Mouse (Mus musculus) CH12.LX (cell line): ENCODE results near the gene 4930524B15Rik. TPM values are rescaled to one million over a fixed set of nuclear protein-coding genes. Genes with fewer than 3 reads are reported as not detected.

Experiments used
- DNase-seq: peaks from one replicate; pipeline ENCODE4 v3.0.0-alpha.2; 2013; ENCODE audit errors: extremely low read depth
- H3K27ac ChIP-seq: 2 replicates; pipeline ENCODE4 v1.5.1; 2012; ENCODE audit warnings: low read depth, mild to moderate bottlenecking, control low read depth, moderate library complexity; ENCODE audit not compliant: insufficient read depth
- H3K27me3 ChIP-seq: replicated peaks from 2 replicates; pipeline ENCODE3; 2012; ENCODE audit warnings: inconsistent platforms
- H3K36me3 ChIP-seq, 2 experiments: replicated peaks in 1 of 2; 2 replicates each; pipeline versions ENCODE3 to v1.6.1; 2012; ENCODE audit warnings: inconsistent platforms in 1 of 2, low read length in 1 of 2, mild to moderate bottlenecking in 1 of 2, mixed read lengths in 1 of 2, moderate library complexity in 1 of 2; ENCODE audit not compliant: control insufficient read depth in 1 of 2, insufficient read depth in 1 of 2
- H3K4me1 ChIP-seq, 2 experiments: 2 replicates each; pipeline ENCODE4 v1.6.1; 2012; ENCODE audit warnings: inconsistent platforms in 1 of 2, moderate library complexity in 1 of 2; ENCODE audit not compliant: insufficient read depth in 2 of 2, control insufficient read depth in 1 of 2
- H3K4me2 ChIP-seq: 2 replicates; pipeline ENCODE4 v1.6.1; 2012; ENCODE audit warnings: low read depth, mild to moderate bottlenecking, control low read depth; ENCODE audit not compliant: poor library complexity, insufficient read depth, severe bottlenecking
- H3K4me3 ChIP-seq, 3 experiments: fragments of 150-350 bp in 1 of 3; sonication (generic) in 1 of 3; replicated peaks in 1 of 3; 2 replicates each; pipeline versions ENCODE3 to v1.5.1; 2011 to 2012; ENCODE audit warnings: low read depth in 2 of 3, low read length in 2 of 3, mild to moderate bottlenecking in 2 of 3, moderate library complexity in 2 of 3, control low read depth in 1 of 3, improper control_type of control experiment in 1 of 3, inconsistent platforms in 1 of 3, mixed read lengths in 1 of 3; ENCODE audit not compliant: poor library complexity in 1 of 3
- H3K79me2 ChIP-seq: replicated peaks from 2 replicates; pipeline ENCODE4 v1.6.1; 2012; ENCODE audit warnings: mild to moderate bottlenecking, moderate library complexity; ENCODE audit not compliant: control insufficient read depth, poor library complexity, insufficient read depth, severe bottlenecking; ENCODE audit errors: extremely low read depth
- H3K9ac ChIP-seq: 2 replicates; pipeline ENCODE4 v1.6.1; 2012; ENCODE audit warnings: low read depth, mild to moderate bottlenecking, control low read depth, moderate library complexity; ENCODE audit not compliant: insufficient read depth
- H3K9me3 ChIP-seq: replicated peaks from 2 replicates; pipeline ENCODE3; 2012; ENCODE audit warnings: low read length, inconsistent platforms, mixed read lengths
- BHLHE40 ChIP-seq: IDR thresholded peaks from 2 replicates; pipeline ENCODE4 v1.6.1; 2011; ENCODE audit warnings: mild to moderate bottlenecking, low read depth, low read length, improper control_type of control experiment
- CHD1 ChIP-seq: IDR thresholded peaks from 2 replicates; pipeline ENCODE4 v1.6.1; 2012; ENCODE audit warnings: low read depth, low read length, improper control_type of control experiment, inconsistent platforms
- CHD2 ChIP-seq: IDR thresholded peaks from 2 replicates; pipeline ENCODE4 v1.6.1; 2011; ENCODE audit warnings: low read length, improper control_type of control experiment
- CTCF ChIP-seq, 2 experiments: IDR thresholded peaks in 1 of 2; conservative IDR thresholded peaks in 1 of 2; 2 replicates each; pipeline ENCODE4 v1.5.1; 2011 to 2012; ENCODE audit warnings: low read depth in 2 of 2, low read length in 2 of 2, improper control_type of control experiment in 1 of 2, inconsistent platforms in 1 of 2, mild to moderate bottlenecking in 1 of 2, moderate library complexity in 1 of 2
- E2F4 ChIP-seq: IDR thresholded peaks from 2 replicates; pipeline ENCODE4 v1.6.1; 2011; ENCODE audit warnings: low read depth, low read length, improper control_type of control experiment; ENCODE audit not compliant: insufficient replicate concordance
- ELF1 ChIP-seq: IDR thresholded peaks from 2 replicates; pipeline ENCODE4 v1.6.1; 2014; ENCODE audit warnings: low read depth, mild to moderate bottlenecking, inconsistent platforms, low read length, improper control_type of control experiment
- ETS1 ChIP-seq: conservative IDR thresholded peaks from 2 replicates; pipeline ENCODE4 v1.6.1; 2012; ENCODE audit warnings: low read depth, mild to moderate bottlenecking, inconsistent platforms, low read length, improper control_type of control experiment, moderate library complexity
- GABPA ChIP-seq: IDR thresholded peaks from 2 replicates; pipeline ENCODE4 v1.6.1; 2012; ENCODE audit warnings: low read depth, low read length, improper control_type of control experiment, inconsistent platforms; ENCODE audit not compliant: insufficient replicate concordance
- IRF4 ChIP-seq: IDR thresholded peaks from 2 replicates; pipeline ENCODE4 v1.6.1; 2014; ENCODE audit warnings: low read depth, mild to moderate bottlenecking, inconsistent platforms, low read length, improper control_type of control experiment
- JUN ChIP-seq: IDR thresholded peaks from 2 replicates; pipeline ENCODE4 v1.6.1; 2011; ENCODE audit warnings: low read depth, mild to moderate bottlenecking, low read length, improper control_type of control experiment, moderate library complexity; ENCODE audit not compliant: insufficient read depth
- JUND ChIP-seq: conservative IDR thresholded peaks from 2 replicates; pipeline ENCODE4 v1.6.1; 2011; ENCODE audit warnings: low read depth, low read length, improper control_type of control experiment
- KAT2A ChIP-seq: IDR thresholded peaks from 2 replicates; pipeline ENCODE4 v1.6.1; 2012; ENCODE audit warnings: low read length, improper control_type of control experiment, inconsistent platforms; ENCODE audit not compliant: insufficient replicate concordance
- MAFK ChIP-seq: IDR thresholded peaks from 2 replicates; pipeline ENCODE4 v1.6.1; 2011; ENCODE audit warnings: low read length, improper control_type of control experiment; ENCODE audit not compliant: insufficient replicate concordance
- MAX ChIP-seq: IDR thresholded peaks from 2 replicates; pipeline ENCODE4 v1.6.1; 2011; ENCODE audit warnings: low read length, improper control_type of control experiment
- MAZ ChIP-seq: IDR thresholded peaks from 2 replicates; pipeline ENCODE4 v1.6.1; 2012; ENCODE audit warnings: low read depth, mild to moderate bottlenecking, inconsistent platforms, low read length, improper control_type of control experiment, moderate library complexity
- MEF2A ChIP-seq: IDR thresholded peaks from 2 replicates; pipeline ENCODE4 v1.6.1; 2014; ENCODE audit warnings: low read depth, mild to moderate bottlenecking, inconsistent platforms, low read length, improper control_type of control experiment, borderline replicate concordance
- MXI1 ChIP-seq: IDR thresholded peaks from 2 replicates; pipeline ENCODE4 v1.6.1; 2011; ENCODE audit warnings: mild to moderate bottlenecking, low read depth, low read length, improper control_type of control experiment
- NELFE ChIP-seq: IDR thresholded peaks from 2 replicates; pipeline ENCODE4 v1.6.1; 2011; ENCODE audit warnings: low read depth, low read length, improper control_type of control experiment
- PAX5 ChIP-seq: IDR thresholded peaks from 2 replicates; pipeline ENCODE4 v1.6.1; 2012; ENCODE audit warnings: low read length, inconsistent platforms, mixed read lengths
- POLR2A ChIP-seq: IDR thresholded peaks from 2 replicates; pipeline ENCODE4 v1.6.1; 2011; ENCODE audit warnings: low read depth, mild to moderate bottlenecking, improper control_type of control experiment, low read length
- POLR2AphosphoS2 ChIP-seq: IDR thresholded peaks from 2 replicates; pipeline ENCODE4 v1.6.1; 2011; ENCODE audit warnings: low read depth, low read length, improper control_type of control experiment
- RAD21 ChIP-seq: IDR thresholded peaks from 2 replicates; pipeline ENCODE4 v1.6.1; 2011; ENCODE audit warnings: low read depth, mild to moderate bottlenecking, low read length, improper control_type of control experiment, moderate library complexity
- RCOR1 ChIP-seq: conservative IDR thresholded peaks from 2 replicates; pipeline ENCODE4 v1.6.1; 2012; ENCODE audit warnings: low read depth, mild to moderate bottlenecking, inconsistent platforms, low read length, improper control_type of control experiment
- SIN3A ChIP-seq: IDR thresholded peaks from 2 replicates; pipeline ENCODE4 v1.6.1; 2012; ENCODE audit warnings: low read length, improper control_type of control experiment, inconsistent platforms
- SMC3 ChIP-seq: IDR thresholded peaks from 2 replicates; pipeline ENCODE4 v1.6.1; 2011; ENCODE audit warnings: low read depth, low read length, improper control_type of control experiment
- TBP ChIP-seq: conservative IDR thresholded peaks from 2 replicates; pipeline ENCODE4 v1.6.1; 2011; ENCODE audit warnings: low read depth, low read length, improper control_type of control experiment
- TCF12 ChIP-seq: IDR thresholded peaks from 2 replicates; pipeline ENCODE4 v1.6.1; 2014; ENCODE audit warnings: low read depth, mild to moderate bottlenecking, inconsistent platforms, low read length, improper control_type of control experiment
- USF2 ChIP-seq: conservative IDR thresholded peaks from 2 replicates; pipeline ENCODE4 v1.6.1; 2011; ENCODE audit warnings: low read depth, low read length, improper control_type of control experiment
- ZKSCAN1 ChIP-seq: IDR thresholded peaks from 2 replicates; pipeline ENCODE4 v1.6.1; 2012; ENCODE audit warnings: low read depth, inconsistent platforms, low read length, improper control_type of control experiment, borderline replicate concordance
- ZMIZ1 ChIP-seq: IDR thresholded peaks from 2 replicates; pipeline ENCODE4 v1.6.1; 2012; ENCODE audit warnings: low read depth, mild to moderate bottlenecking, inconsistent platforms, low read length, improper control_type of control experiment
- dilution Hi-C: fragments of 300-500 bp; cut with MboI; formaldehyde crosslinking; loops from 2 replicates; pipeline ENCODE4 v1.14.3; 2020; ENCODE audit warnings: low sequenced_read_pairs; ENCODE audit not compliant: extremely low pct_unique_long_range_greater_than_20kb, extremely low pct_ligation_motif_present
- in situ Hi-C: fragments of 300-500 bp; cut with MboI; formaldehyde crosslinking; loops from 3 replicates; pipeline ENCODE4 v1.14.3; 2019; ENCODE audit warnings: low sequenced_read_pairs, low pct_ligation_motif_present, low pct_unique_long_range_greater_than_20kb, mixed read lengths
- polyA plus RNA-seq: library from polyadenylated mRNA; unstranded; fragments of >175 nt; gene quantifications from 2 replicates; pipeline ENCODE4 v1.2.1, GENCODE M21; 2012; ENCODE audit warnings: low read depth; ENCODE audit not compliant: insufficient read length
- total RNA-seq, 2 experiments: library from RNA; depleted of rRNA; stranded (reverse); fragments of 300-350 nt in 1 of 2; fragments of >200 nt in 1 of 2; gene quantifications; 2 replicates each; pipeline ENCODE4 v1.2.3; 2012 to 2014

Gene 4930524B15Rik
- total and polyA plus RNA-seq, 3 experiments: not detected

DNA sequence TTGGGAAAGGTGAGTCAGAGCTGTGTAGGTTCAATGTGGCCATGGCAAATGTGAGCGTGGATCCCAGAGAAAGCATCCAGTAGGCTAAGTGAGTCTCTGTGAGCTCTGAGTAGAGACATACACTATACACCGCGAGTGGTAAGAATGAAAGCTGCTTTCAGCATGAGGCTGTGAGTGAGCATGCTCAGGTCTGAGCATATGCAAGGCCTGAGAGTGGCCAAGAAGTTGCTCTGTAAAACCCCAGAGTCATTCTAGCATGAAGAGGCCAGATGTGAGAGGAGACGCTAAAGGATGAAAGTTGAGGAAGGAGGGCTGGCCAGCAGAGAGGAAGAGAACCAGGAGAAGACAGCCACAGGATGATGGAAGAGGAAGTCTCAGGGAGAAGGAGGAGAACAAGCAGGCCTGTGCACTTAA is 47.6 kb downstream of the 4930524B15Rik start (continued):
- TF ChIP-seq ETS1: peak; percentile 13; the same call in 1 of the 2 replicates
- TF ChIP-seq SIN3A: 0 out of 2 replicates have a peak, but pooled peaks have one; percentile 36
- no peak for TF ChIP-seq CTCF (conservative IDR thresholded peaks at IDR 0.05 in 1 of 2, IDR thresholded peaks at IDR 0.05 in 1 of 2; ENCODE audit: low read depth in 2 of 2, low read length in 2 of 2)
- no peak for TF ChIP-seq GABPA
- TF ChIP-seq NELFE: peak; percentile 60
- peak; percentile 72; the same call in 1 of the 2 replicates for TF ChIP-seq IRF4
- TF ChIP-seq POLR2A: peak; percentile 58
- TF ChIP-seq PAX5: no peak
- TF ChIP-seq RAD21: no peak; the same call in 1 of the 2 replicates
- peak; percentile 65 for TF ChIP-seq MEF2A
- TF ChIP-seq TBP: peak; percentile 78
- no peak for TF ChIP-seq E2F4
- TF ChIP-seq ELF1: 0 out of 2 replicates have a peak, but pooled peaks have one; percentile 28
- TF ChIP-seq POLR2AphosphoS2: peak; percentile 48; the same call in 1 of the 2 replicates
- no peak; the same call in 1 of the 2 replicates for TF ChIP-seq JUN
- peak; percentile 15; the same call in 1 of the 2 replicates for TF ChIP-seq BHLHE40
- no peak; the same call in 1 of the 2 replicates for TF ChIP-seq CHD2
- TF ChIP-seq ZKSCAN1: 0 out of 2 replicates have a peak, but pooled peaks have one; percentile 35
- no peak for TF ChIP-seq SMC3
- TF ChIP-seq TCF12: peak; percentile 85
- TF ChIP-seq MAX: peak; percentile 90

GRCm38 (mm10) chr11:32013561-32013960 is 48.2 kb downstream of the 4930524B15Rik start:
- no peak for TF ChIP-seq CTCF (conservative IDR thresholded peaks at IDR 0.05 in 1 of 2, IDR thresholded peaks at IDR 0.05 in 1 of 2; ENCODE audit: low read depth in 2 of 2, low read length in 2 of 2)
- TF ChIP-seq ELF1: no peak
- no peak for TF ChIP-seq MAFK
- no peak for TF ChIP-seq MXI1
- no peak for TF ChIP-seq E2F4
- no peak for TF ChIP-seq TBP
- no peak for TF ChIP-seq MAZ
- no peak for TF ChIP-seq SIN3A
- TF ChIP-seq CHD1: no peak
- TF ChIP-seq RCOR1: no peak
- no peak for TF ChIP-seq MEF2A
- TF ChIP-seq GABPA: no peak
- TF ChIP-seq ZMIZ1: no peak
- TF ChIP-seq SMC3: no peak
- no peak for TF ChIP-seq USF2
- no peak for TF ChIP-seq KAT2A
- TF ChIP-seq JUND: no peak
- TF ChIP-seq MAX: no peak
- TF ChIP-seq, all 38 proteins: peak for 0
- Histone ChIP-seq H3K36me3 (no peaks in the 10 kb centered on the region), H3K4me1 (peaks cover 30 to 64% of the 10 kb centered on the region in 2 experiments), H3K79me2 (no peaks in the 10 kb centered on the region), H3K9ac (no peak overlapping the region), H3K4me2 (peak overlapping the region; percentile 63; the same call in 1 of the 2 replicates), H3K27ac (peak overlapping the region; percentile 56), H3K9me3 (no peaks in the 10 kb centered on the region), H3K4me3 (no peak overlapping the region), H3K27me3 (no peaks in the 10 kb centered on the region)
- dilution Hi-C loops: no loop called here
- in situ Hi-C loops: no loop called here
- DNase-seq: no peak
